Mouse (Mus musculus) MEL-GATA-1-ER (cell line): ENCODE data around the gene Acot6.

Experiments
- DNase-seq: peaks from one replicate; pipeline ENCODE4 v3.0.0-alpha.2; 2012; ENCODE audit warnings: low read depth; ENCODE audit errors: extremely low read depth

Gene Acot6

DNA sequence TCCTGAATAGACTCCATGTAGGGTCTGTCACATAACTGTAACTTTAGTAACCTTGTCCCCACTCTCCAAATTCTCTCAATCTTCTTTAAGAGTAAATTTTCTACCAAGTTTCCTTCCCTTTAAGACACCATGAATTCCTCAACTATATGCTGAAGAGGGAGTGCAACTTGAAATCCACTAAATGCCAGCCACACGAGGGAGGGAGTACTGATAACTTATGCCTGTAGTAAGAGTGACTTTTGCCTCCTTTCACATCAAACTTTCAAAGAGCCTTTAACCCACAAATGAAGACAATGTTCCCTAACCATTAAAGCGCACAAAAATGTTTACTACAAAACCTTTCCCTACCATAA is 1.0 kb downstream of the Acot6 start:
- DNase-seq = no peak

DNA sequence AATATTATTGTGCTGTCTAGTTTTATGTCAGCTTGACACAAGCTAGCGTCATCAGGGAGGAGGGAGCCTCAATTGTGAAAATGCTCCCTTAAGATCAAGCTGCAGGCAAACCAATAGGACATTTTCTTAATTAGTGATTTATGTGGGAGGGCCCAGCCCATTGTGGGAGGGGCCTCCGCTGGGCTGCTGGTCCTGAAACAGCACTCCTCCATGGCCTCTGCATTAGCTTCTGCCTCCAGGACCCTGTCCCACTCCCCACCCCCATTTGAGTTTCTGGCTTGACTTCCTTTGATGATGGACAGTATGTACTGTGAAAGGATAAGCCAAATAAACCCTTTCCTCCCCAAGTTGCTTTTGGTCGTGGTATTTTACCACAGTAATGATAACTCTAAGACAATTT is 6.6 kb downstream of the Acot6 start:
- DNase-seq = no peak

DNA sequence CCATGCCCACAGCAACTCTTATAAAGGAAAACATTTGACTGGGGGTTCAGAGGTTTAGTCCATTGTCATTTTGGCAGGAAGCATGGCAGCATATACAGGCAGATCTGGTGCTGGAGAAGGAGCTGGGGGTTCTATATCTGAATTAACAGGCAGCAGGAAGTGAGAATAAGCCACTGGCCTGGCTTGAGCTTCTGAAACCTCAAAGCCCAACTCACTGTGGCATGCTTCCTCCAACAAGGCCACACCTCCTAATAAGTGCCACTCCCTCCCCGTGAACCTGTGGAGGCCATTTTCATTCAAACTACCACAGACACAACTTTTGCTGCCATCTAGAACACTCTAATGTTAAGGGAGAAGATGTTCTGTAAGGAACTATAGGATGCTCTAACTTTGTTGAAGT is 7.2 kb downstream of the Acot6 start:
- peak; percentile 43 for DNase-seq

DNA sequence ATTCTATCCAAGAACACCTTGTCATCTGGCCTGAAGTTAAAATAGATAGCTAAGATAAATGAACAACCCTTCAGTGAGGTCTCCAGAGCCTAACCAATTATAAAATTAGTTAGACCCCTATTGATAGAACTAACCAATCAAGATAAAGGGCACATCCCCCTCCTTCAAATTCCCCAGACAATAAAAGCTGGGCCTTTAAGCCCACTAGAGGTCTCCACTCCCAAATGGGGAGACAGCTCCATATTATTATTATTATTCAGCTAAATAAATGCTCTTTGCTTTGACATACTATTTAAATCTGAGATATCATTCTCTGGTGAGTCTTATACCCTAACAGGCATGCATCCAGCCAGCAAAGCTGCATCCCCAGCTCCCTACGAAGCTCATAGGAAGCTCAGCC is 9.5 kb downstream of the Acot6 start:
- DNase-seq = no peak

DNA sequence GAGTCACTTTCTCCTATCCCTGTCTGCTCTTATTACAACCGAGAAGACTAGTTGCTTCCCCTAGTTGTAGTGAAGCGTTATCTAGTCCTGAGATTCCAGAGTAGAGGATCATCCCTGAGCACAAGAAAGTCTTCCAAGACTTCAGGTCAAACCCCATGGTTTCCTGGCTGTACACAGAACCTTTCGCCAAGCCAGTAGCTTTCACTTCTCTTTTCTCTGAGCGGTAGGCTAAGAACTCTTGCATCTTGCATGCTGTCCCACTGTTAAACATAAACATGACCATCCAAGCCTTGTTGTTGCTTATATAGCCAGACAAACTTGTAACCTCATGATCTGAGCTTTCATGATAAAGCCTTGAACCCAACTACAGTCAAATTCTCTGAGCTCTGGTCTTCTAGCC is 10.4 kb downstream of the Acot6 start:
- DNase-seq = no peak

DNA sequence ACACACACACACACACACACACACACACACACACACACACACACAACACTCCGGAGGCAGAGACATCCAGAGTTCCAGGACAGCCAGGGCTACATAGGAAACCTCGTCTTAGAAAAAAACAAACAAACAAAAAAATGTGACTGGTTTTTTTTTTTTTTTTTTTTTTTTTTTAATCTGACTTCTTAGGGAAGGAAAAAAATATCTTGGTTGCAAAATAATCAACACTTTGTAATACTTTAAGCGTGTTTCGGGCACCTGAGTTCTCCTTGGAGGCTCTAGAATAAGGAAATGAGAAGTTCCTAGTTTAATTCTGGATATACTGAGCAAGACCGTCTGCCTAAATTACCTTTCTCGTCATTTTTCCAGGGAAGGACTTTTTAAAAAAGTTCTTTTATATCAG is 13.2 kb downstream of the Acot6 start:
- DNase-seq = peak; percentile 26

DNA sequence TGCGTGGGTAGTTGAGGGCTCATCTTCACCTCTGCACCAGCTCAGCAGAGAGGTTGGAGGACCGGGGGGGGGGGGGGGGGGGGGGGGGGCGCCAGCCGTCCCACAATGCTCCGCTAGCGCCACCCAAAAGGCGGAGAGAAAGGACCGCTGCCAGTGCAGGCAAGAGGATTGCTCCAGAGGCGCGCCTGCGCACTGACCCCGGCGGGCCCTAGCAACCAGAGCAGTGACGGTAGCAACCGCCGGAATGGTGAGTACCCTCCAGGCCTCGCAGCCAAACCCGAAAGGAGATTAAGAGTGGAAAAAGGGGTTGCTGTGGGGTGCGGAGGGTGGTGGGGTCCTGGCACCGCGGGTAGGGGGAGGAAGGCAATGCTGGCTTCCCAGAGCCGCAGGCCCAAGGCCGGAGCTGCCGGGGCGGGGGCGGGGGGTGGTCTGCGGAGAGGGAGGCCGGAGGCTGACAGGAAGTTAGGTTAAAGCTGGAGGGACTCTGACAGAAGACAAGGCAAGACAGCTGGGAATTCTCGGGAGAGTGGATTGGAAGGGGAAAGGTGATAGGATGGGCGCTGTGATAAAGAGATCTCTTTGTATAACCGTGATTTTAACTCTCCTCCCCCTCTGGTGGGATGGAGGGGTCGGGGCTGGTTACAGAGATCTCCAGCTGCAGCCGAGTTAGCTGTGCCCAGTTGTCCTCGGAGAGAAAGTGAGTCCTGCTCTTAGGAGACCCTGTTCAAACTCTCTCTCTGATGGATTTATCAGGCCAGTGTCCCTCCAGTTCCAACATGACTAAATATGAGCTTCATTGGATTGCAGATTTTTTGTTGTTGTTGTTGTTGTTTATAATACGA is 13.9 kb downstream of the Acot6 start, which contains the start of gene Dnal1:
Dnal1 (plus strand) TSS at position 214 of the 842 bp plus-strand sequence.
- peak; percentile 73 for DNase-seq

DNA sequence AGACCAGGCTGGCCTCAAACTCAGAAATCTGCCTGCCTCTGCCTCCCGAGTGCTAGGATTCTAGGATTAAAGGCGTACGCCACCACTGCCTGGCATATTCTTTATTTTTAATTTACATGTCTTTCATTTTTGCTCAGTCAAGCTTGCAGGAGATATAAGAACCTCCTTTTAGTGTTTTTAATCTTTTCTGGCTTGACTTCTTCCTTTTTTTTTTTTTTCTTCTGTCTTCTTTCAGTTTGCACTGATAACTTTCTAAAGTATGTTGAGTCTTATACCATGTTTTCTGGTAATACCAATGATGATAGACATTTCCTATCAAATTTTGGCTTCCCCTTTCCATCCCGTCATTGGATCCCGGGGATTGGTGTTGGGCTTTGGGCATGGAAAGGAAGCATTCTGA is 19.1 kb downstream of the Acot6 start:
- DNase-seq = no peak

DNA sequence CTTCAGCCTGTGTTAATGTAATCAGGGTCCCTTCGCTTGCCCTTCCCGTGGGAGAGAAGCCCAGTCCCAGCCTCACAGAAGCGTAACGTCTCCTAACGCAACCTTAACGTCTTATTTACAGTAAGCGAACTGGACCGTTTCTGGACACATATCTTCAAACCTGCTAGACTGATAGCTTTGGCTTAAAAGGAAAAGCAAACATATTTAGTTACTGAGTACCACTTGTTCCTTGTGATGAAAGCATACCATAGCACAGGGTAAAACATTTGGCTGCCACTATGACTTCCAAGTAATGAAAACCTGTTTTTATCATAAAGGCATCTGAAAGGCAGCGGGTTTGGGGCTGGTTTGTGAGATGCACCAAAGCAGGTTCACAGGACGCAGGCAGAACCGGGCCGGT is 25.4 kb downstream of the Acot6 start:
- DNase-seq = no peak

DNA sequence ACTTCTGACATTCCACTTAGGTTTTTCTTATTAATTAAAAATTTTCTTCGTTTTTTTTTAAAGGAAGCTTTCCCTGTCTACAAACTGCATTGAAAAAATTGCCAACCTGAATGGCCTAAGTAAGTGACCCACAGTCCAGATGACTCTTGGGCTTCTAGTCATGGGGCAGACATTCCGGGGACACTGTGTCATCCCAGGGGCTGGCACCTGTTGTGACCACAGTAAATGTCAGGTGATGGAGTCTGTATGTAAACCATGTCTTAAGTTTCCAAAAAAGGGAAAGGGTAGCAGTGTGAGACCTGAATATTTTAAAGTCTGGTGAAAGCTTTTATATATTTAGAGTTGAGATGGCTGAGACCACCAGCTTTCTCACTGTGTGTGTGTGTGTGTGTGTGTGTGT is 26.4 kb downstream of the Acot6 start:
- no peak for DNase-seq

DNA sequence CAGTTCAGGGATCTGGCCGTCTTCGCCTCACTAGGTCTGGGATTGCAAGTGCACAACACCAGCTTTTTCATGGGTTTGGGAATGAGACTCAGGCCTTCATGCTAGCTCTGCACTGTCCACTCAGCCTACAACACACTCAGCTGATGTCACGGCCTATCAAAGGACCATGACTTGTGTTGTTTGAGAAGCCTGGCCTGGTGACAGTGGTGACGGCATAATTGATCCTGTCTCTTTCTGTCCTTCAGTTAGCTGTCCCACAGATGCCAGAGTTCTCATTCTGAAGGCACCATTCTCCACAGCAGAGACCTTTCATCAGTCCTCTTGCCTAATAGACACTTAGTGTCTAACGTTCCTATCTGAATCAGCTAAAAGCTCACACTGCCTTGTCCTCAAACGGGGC is 28.1 kb downstream of the Acot6 start:
- no peak for DNase-seq

DNA sequence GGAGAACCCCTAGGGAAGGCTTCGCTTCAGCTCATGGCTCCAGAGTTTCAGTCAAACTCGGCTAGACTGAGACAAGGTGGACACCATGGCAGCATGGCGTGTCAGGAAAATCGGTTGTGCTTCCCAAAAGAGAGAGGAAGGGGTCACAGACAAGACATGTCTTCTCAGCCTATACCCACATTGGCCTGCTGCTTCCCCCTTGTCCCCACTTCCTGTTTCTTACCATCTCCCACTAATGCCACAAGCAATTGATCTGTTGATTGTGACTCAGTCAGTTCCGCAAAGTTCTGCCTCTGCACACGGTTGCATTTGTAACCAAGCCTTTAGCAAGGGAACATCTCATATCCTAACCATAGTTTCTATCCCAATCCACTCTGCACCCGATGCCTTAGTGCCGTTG is 29.5 kb downstream of the Acot6 start:
- peak; percentile 59 for DNase-seq

DNA sequence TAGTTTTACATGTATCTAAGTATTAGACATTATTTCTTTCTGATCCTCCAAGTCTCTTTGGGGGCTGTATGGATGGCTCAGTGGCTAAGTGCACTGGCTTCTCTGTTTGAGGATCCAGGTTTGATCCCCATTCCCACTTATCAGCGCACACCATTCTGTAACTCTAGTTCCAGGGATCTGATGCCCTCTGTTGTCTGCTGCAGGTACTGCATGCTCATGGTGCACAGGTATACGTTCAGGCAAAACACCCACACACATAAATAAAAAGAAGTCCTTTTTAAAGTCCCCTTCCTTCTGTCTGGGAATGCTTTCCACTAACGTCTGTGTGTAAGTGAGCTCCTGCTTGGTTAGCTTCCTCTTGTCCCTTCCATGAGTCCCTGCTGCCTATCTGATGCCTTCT is 31.8 kb downstream of the Acot6 start:
- no peak for DNase-seq

DNA sequence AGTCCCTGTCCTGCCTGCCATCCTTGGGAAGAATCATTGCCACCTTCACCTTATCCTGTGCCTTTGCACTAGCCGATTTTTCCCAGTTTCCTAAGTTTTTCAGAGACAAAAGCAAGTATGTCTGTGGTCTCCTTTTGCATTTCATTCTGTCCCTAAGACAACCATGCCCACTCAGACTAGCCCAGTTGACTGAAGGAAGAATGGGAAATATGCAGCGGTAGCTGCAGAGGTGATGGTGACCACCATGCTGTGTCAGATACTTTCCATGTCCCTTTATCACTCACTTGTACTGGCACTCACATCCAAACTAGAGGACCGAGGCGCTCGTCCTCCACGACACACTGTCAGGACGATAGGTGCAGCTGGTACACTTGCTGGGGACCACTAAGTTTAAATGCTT is 36.7 kb downstream of the Acot6 start:
- no peak for DNase-seq

DNA sequence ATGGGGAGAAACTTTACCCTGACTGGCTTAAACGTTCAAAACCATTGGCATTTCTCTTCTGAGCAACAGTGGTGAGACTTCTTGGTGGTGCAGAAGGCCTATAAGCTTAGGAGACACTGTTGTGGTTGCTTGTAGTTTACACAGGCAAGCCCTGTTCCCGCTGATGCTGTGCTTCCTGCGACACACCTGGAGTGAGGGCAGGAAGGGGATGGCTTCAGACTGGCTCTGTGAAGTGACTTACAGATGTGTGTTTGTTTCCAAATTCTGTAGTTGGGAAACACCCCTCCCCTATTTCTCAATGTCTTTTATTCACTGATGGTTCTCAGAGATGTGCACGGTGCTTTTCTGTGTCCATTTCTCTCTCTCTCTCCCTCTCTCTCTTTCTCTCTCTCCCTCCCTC is 39.7 kb downstream of the Acot6 start:
- DNase-seq = no peak

DNA sequence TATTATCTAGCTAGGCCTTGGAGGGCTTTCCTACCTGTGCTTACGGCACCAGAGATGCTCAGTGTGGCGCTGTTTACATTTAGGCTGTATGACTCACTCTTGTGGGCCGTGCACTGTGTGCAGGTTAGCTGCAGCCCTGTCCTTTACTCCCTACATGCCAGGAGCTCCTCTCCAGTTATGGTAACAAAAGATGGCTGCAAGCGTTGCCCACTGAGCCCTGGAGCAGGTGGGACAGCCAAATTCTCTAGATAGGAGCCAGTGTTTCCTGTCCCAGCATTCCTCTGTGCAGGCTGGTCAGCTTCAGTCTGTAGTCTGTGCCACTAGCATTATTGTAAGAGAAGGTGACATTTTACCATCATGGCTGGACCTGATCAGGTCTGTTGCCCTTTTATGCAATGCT is 40.8 kb downstream of the Acot6 start:
- DNase-seq = no peak

DNA sequence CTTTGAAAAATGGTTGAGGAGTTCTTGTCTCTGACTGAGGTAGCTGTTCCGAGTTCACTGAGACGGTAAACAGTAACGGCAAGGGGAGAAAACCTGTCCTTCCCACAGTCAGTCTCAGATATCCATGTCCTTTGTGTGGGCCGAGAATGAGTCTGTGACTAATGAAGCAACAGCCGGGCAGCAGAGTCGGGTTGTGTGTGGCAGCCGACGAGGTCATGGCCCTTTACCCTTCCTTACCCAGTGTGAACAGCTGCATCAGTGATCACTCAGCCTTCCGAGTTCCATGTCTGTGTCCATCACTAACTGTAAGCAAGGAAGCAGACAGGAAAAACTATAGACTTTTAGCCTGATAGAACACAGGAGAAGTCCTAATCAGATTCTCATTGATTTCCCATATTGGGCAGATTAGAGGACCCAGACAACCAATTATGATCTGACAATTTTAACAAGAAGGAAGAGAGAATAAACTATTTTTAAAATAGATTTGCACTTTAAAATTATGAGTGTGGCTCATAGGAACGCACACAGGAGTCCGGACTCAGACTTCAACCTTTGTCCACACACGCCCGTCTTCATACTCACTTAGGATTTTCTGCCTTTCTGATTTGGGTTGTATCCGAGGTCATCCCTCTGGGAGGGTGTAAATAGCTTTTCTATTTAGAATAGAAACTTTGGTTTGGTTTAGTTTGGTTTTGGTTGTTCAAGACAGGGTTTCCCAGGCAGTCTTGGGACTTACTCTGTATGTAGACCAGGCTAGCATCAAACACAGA is 42.0 kb downstream of the Acot6 start:
- DNase-seq = no peak

DNA sequence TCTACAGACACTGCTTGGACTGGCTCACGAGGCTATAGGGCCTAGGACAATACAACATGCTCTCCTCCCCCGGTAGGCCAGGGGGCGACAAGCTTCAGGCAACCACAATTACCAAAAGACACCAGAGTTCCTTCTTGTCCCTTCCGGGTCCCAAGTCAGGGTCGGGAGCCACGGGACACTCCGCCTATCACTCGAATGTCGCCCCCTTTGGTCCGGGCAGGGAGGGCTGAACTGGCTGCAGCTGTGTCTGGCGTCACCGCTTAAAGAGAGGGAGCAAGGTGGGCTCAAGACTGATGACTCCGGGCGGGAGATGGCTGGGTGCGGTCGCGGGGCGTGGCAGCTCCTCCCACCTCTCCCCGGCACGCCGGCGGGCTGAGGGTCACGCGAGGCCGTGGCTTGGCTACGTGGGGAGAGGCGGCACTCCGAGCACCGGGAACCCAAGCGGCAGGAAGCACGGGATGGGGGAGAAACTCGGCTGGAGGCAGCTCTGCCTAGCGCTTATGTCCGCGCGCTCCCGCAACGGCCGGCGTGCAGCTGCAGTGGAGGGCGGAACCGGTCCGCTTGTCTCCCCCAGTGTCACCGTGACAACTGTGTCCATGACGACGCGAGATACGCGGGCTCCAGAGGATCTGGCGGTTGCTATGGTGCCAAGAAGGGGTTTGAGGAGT is 47.6 kb downstream of the Acot6 start, which contains the start of gene Pnma1:
Pnma1 (minus strand) TSS at position 536 of the 668 bp plus-strand sequence.
- peak; percentile 31 for DNase-seq

DNA sequence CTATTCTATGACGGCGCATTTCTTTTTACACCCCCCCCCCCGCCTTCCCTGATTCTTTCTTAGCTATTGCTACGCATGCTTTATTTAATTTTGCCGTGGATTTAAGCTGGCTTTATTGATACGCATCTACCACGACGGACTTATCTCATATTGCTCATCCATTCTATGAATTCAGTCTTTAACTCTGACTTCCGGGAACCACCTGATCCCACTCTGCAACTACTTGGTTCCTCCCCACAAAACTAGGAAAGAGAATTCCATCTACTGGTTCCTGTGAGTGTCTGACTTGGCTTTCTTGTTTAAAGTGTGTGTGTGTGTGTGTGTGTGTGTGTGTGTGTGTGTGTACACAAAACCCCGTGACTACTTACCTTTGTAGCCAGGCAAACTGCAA is 48.2 kb downstream of the Acot6 start:
- DNase-seq = no peak

DNA sequence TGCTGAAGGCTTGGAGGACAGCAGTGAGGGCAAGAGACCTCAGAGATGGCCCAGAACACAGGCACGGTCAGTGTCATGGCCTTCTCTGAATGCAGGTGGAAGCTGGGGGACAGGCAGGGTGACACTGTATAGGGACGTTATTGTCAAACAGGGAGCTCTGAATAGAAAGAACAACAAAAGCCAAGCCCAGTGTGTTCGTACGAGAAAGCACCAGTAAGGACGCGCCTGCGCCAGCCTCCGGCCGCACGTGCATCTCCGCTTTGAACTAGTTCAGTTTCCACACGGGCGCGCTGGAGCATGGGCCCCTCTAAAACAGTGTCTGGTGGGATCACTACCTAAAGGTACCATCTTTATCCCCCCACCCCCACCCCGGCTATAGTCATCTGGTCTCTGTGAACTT is 49.5 kb downstream of the Acot6 start:
- no peak for DNase-seq

DNA sequence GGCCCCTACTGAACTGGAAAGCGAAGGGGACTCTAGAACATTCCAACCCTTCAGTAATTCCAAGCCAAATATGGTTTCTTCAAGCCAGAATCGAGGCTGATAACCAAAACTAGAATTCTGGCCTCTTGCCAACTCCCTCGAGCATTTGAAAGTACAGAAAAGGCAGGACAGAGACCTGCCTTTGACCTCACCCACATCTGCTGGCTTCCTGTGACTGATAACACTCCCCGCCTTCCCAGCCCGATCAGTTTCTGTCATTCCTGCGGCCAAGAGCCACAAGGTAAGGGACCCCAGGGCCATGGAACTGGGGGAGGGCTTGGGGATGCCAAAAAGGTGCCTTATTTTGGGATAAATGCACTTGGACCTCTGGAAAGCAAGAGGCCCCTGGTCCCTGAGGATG is 50.5 kb downstream of the Acot6 start:
- DNase-seq = peak; percentile 82

DNA sequence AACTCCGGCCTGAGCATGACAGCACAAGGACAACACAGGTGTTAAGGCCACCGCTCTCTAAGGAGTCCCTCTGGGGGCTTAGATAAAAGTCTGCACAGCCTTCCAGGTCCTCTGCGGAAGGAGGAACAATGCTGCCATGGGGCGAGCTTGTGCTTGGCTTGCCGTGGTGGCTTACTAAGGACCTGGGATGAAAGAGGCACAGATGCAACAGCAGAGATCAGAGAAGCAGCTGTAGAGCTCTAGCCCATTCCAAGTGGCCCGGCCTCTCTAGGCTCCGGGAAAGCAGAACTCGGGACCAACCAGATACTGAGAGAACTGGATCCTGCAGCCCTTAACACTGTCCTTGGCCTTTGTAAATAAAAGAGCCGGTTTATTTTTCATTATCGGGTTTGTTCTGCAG is 51.5 kb downstream of the Acot6 start:
- DNase-seq = peak; percentile 16
